13 mouse cellular contexts compared by ENCODE assay signal in genomic region chr12:3824906-3825713, GRCm38 (mm10). TPM values are rescaled to one million over a fixed set of nuclear protein-coding genes. Genes with fewer than 3 reads are reported as not detected.
DNase-seq lines count a peak whose midpoint lies in the region; ATAC-seq and TF ChIP-seq lines count a peak whose summit lies in the region.
"Had no signal": no experiment of that assay in that cellular context is flagged by ENCODE, and none has a peak within 500 bp of the region (broad histone marks: within the 10 kb centered on the region; RNA-seq: fewer than 3 reads in every experiment).

No protein-coding gene starts in this region.

- 64% methylated on average over 5 of the region's 5 CpGs for WGBS in heart, embryonic 11.5 days (ENCODE audit: insufficient replicate concordance)
- 58% methylated on average over 5 of the region's 5 CpGs for WGBS in lung, embryonic 15.5 days
- 34% methylated on average over 5 of the region's 5 CpGs for WGBS in stomach, postnatal 0 days
- 92% methylated on average over 5 of the region's 5 CpGs for WGBS in midbrain, embryonic 13.5 days

- H3K27me3 ChIP-seq in heart, embryonic 11.5 days (ENCODE audit: control insufficient read depth, insufficient read depth, low read length) = no peaks in the 10 kb centered on the region
- H3K27me3 ChIP-seq in lung, embryonic 15.5 days = no peaks in the 10 kb centered on the region
- no peaks in the 10 kb centered on the region for H3K27me3 ChIP-seq in stomach, postnatal 0 days (ENCODE audit: control insufficient read depth, insufficient read depth, low read length)
- no peaks in the 10 kb centered on the region for H3K27me3 ChIP-seq in midbrain, embryonic 13.5 days
- H3K27me3 ChIP-seq: neural tube, embryonic 13.5 days had no signal

- no peaks in the 10 kb centered on the region for H3K36me3 ChIP-seq in heart, embryonic 11.5 days (ENCODE audit: control insufficient read depth, insufficient read depth, low read length)
- H3K36me3 ChIP-seq in lung, embryonic 15.5 days = no peaks in the 10 kb centered on the region
- H3K36me3 ChIP-seq in stomach, postnatal 0 days (ENCODE audit: control insufficient read depth, insufficient read depth, low read length) = no peaks in the 10 kb centered on the region
- H3K36me3 ChIP-seq in midbrain, embryonic 13.5 days = no peaks in the 10 kb centered on the region
- H3K36me3 ChIP-seq: hindbrain, embryonic 10.5 days; neural tube, embryonic 13.5 days had no signal

- DNase-seq in heart, postnatal 4 days = no peak
- DNase-seq in lung, postnatal 14 days = no peak
- peak; percentile 26 for DNase-seq in induced T-regulatory cell, adult 2 months (ENCODE audit: low read depth)
- no peak for DNase-seq in stomach, postnatal 0 days (ENCODE audit: low spot score)
- no peak for DNase-seq in frontal cortex, adult 2 months (ENCODE audit: extremely low spot score in 1 of 2, low spot score in 1 of 2)
- DNase-seq: adrenal gland, adult 2 months; cerebellum, adult 11-12 months; right cerebral cortex, postnatal 4 days had no signal

- H3K27ac ChIP-seq in heart, embryonic 11.5 days (ENCODE audit: low read depth, low read length) = no peak overlapping the region
- peak overlapping the region; percentile 5; the same call in 1 of the 2 replicates for H3K27ac ChIP-seq in lung, embryonic 15.5 days
- peak overlapping the region; percentile 30; the same call in 1 of the 2 replicates for H3K27ac ChIP-seq in stomach, postnatal 0 days (replicated peaks)
- H3K27ac ChIP-seq in midbrain, embryonic 13.5 days = no peak overlapping the region
- H3K27ac ChIP-seq: hindbrain, embryonic 10.5 days; neural tube, embryonic 13.5 days had no signal

- H3K4me3 ChIP-seq in heart, embryonic 11.5 days (ENCODE audit: low read depth, low read length) = no peak overlapping the region
- no peak overlapping the region for H3K4me3 ChIP-seq in lung, embryonic 15.5 days
- H3K4me3 ChIP-seq in stomach, postnatal 0 days (ENCODE audit: low read depth, low read length) = no peak overlapping the region
- no peak overlapping the region for H3K4me3 ChIP-seq in midbrain, embryonic 13.5 days (replicated peaks)
- H3K4me3 ChIP-seq: hindbrain, embryonic 10.5 days; neural tube, embryonic 13.5 days had no signal

- peak overlapping the region; percentile 20; the same call in 1 of the 2 replicates for H3K4me2 ChIP-seq in heart, embryonic 11.5 days
- no peak overlapping the region for H3K4me2 ChIP-seq in lung, embryonic 15.5 days
- H3K4me2 ChIP-seq in stomach, postnatal 0 days (replicated peaks; ENCODE audit: low read depth) = peak overlapping the region; percentile 35
- no peak overlapping the region for H3K4me2 ChIP-seq in midbrain, embryonic 13.5 days (replicated peaks)
- H3K4me2 ChIP-seq: neural tube, embryonic 13.5 days had no signal

- ATAC-seq in heart, embryonic 11.5 days (replicated peaks; ENCODE audit: insufficient number of reproducible peaks, low FRiP score, low TSS enrichment) = no peak
- ATAC-seq in lung, embryonic 15.5 days (ENCODE audit: borderline replicate concordance, extremely low read depth, low FRiP score, low TSS enrichment) = no peak
- no peak; the same call in 1 of the 2 replicates for ATAC-seq in stomach, postnatal 0 days (ENCODE audit: low FRiP score, low TSS enrichment)
- ATAC-seq in midbrain, embryonic 13.5 days = no peak

- TF ChIP-seq CTCF in stomach, postnatal 0 days (IDR thresholded peaks at IDR 0.05; ENCODE audit: low read depth) = no peak

- H3K9me3 ChIP-seq in heart, embryonic 11.5 days (replicated peaks; ENCODE audit: control insufficient read depth, low read length) = no peaks in the 10 kb centered on the region
- no peaks in the 10 kb centered on the region for H3K9me3 ChIP-seq in lung, embryonic 15.5 days
- H3K9me3 ChIP-seq in stomach, postnatal 0 days (ENCODE audit: control insufficient read depth, low read length) = no peaks in the 10 kb centered on the region
- H3K9me3 ChIP-seq in midbrain, embryonic 13.5 days = no peaks in the 10 kb centered on the region
- H3K9me3 ChIP-seq: hindbrain, embryonic 10.5 days; neural tube, embryonic 13.5 days had no signal

- TF ChIP-seq EP300 in stomach, postnatal 0 days (optimal IDR thresholded peaks at IDR 0.05) = no peak

- no peak overlapping the region for H3K9ac ChIP-seq in heart, embryonic 11.5 days (ENCODE audit: low read depth, low read length)
- no peak overlapping the region for H3K9ac ChIP-seq in lung, embryonic 15.5 days
- H3K9ac ChIP-seq in stomach, postnatal 0 days (ENCODE audit: low read length) = no peak overlapping the region; the same call in 1 of the 2 replicates
- no peak overlapping the region for H3K9ac ChIP-seq in midbrain, embryonic 13.5 days (replicated peaks)
- H3K9ac ChIP-seq: neural tube, embryonic 13.5 days had no signal

- H3K4me1 ChIP-seq in heart, embryonic 11.5 days (ENCODE audit: control insufficient read depth, insufficient read depth, low read length) = peaks cover 44% of the 10 kb centered on the region
- H3K4me1 ChIP-seq in lung, embryonic 15.5 days = peaks cover 33% of the 10 kb centered on the region
- peaks cover 9% of the 10 kb centered on the region; the same call in 1 of the 2 replicates for H3K4me1 ChIP-seq in stomach, postnatal 0 days (replicated peaks; ENCODE audit: control insufficient read depth, insufficient read depth)
- peaks cover 21% of the 10 kb centered on the region for H3K4me1 ChIP-seq in midbrain, embryonic 13.5 days (replicated peaks)

RNA-seq across cellular contexts. Expression of gene Dnmt3a, which starts 19.3 kb away (rescaled TPM):
- polyA plus RNA-seq in heart, embryonic 11.5 days (2014; fragmentation: Nextera tagmentation; extraction: Ambion mirVana) = 55.1 and 60.1 TPM in 2 replicates
- total RNA-seq in heart, postnatal 4 days (2021) = 100 to 1,000 TPM; 118 TPM
- polyA plus RNA-seq in lung, embryonic 15.5 days (2015; fragmentation: Nextera tagmentation; extraction: Ambion mirVana) = 144 and 151 TPM in 2 replicates
- 29.7 and 44.0 TPM in 2 replicates for polyA plus RNA-seq in stomach, postnatal 0 days (2015; fragmentation: Nextera tagmentation; extraction: Ambion mirVana)
- 111 and 124 TPM in 2 replicates for polyA plus RNA-seq in midbrain, embryonic 13.5 days (2015; fragmentation: Nextera tagmentation; extraction: Ambion mirVana)
- 42.5 and 44.7 TPM in 2 replicates for polyA plus RNA-seq in frontal cortex, adult 2 months (2012; rRNA removed)

Comparison
In these comparisons a context has a peak if more than half of its experiments do, and no peak if none do; other contexts are left out.
1. H3K27ac ChIP-seq: peak in lung, embryonic 15.5 days (single experiment) and stomach, postnatal 0 days (single experiment); none in heart, embryonic 11.5 days (single experiment) and midbrain, embryonic 13.5 days (single experiment).
2. H3K4me2 ChIP-seq: peak in heart, embryonic 11.5 days (single experiment) and stomach, postnatal 0 days (single experiment); none in lung, embryonic 15.5 days (single experiment) and midbrain, embryonic 13.5 days (single experiment).